Mouse (Mus musculus): Measurements from ENCODE around the gene Nexn. TPM values are rescaled to one million over a fixed set of nuclear protein-coding genes. Genes with fewer than 3 reads are reported as not detected.

The Nexn gene
- total RNA-seq, 1 experiment = 3.1 TPM

DNA sequence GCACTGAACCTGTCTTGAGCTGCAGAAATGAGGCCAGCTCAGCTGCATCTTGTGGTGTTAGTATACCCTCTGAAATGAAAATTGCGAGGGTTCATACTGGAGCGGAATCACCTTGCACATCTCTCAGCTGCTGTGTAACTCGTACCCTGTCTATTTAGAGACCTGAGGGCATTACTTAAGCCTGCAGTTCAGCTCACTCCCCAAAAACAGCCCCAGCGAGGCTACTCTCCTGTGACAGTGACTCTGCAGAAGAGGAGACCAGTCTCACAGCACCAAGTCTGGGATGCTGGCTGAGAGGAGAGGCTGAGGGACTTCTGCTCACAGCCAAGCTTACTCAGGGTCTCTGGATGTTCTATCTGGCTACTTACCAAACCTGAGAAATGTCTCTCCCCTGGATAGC is 39.8 kb upstream of the Nexn start:
- Histone ChIP-seq H3K9me3 (ENCODE audit: control insufficient read depth, insufficient read depth, low read depth, low read length) (no peaks in the 10 kb centered on the region), H3K9ac (ENCODE audit: insufficient read depth, low read depth, low read length, poor library complexity, severe bottlenecking) (no peak overlapping the region), H3K4me3 (ENCODE audit: insufficient read depth in 1 of 2, low read depth in 1 of 2, low read length in 2 of 2, poor library complexity in 1 of 2, severe bottlenecking in 1 of 2) (no peak overlapping the region), H3K36me3 (ENCODE audit: control insufficient read depth, insufficient read depth, low read length, poor library complexity, severe bottlenecking) (peaks cover 9% of the 10 kb centered on the region; the same call in 1 of the 2 replicates), H3K4me1 (ENCODE audit: control insufficient read depth in 2 of 2, insufficient read depth in 2 of 2, low read length in 2 of 2, poor library complexity in 1 of 2) (no peaks in the 10 kb centered on the region), H3K27ac (ENCODE audit: insufficient read depth, low read depth, low read length, poor library complexity, severe bottlenecking) (no peak overlapping the region)
- no peak for TF ChIP-seq ZC3H11A (IDR thresholded peaks at IDR 0.05; ENCODE audit: borderline replicate concordance, low read depth, low read length)
- no peak for TF ChIP-seq ZNF384 (IDR thresholded peaks at IDR 0.05; ENCODE audit: low read depth, low read length)
- TF ChIP-seq CHD2 (IDR thresholded peaks at IDR 0.05; ENCODE audit: low read depth, low read length) = no peak
- TF ChIP-seq HCFC1 (IDR thresholded peaks at IDR 0.05; ENCODE audit: borderline replicate concordance, insufficient read depth, low read length) = no peak
- TF ChIP-seq MAFK (IDR thresholded peaks at IDR 0.05; ENCODE audit: insufficient read depth, low read depth, low read length) = no peak
- in situ Hi-C loops (cut with MboI; ENCODE audit: low sequenced_read_pairs in 2 of 2, unreplicated experiment in 2 of 2) = no loop called here
- DNase-seq (ENCODE audit: low read depth, low spot score) = no peak

DNA sequence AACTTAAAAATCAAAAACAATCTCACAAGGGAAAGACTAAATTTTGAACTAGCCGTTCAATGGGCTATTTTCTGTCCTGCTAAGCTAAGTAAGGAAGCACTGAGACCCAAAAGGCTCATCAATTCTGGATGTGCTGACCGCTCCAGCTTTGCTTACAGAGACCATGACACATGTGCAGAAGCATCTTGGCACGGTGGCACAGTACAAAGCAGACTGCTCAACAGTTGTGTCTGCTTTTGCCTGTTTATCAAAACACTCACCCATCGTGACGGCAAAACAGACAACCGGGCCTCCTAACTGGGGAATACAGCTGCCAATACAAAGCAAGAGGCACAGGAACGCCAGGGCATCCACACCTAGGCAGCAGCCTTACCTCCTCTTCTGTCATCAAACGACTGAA is 38.9 kb upstream of the Nexn start:
- Histone ChIP-seq H3K36me3 (ENCODE audit: control insufficient read depth, insufficient read depth, low read length, poor library complexity, severe bottlenecking) (peaks cover 11% of the 10 kb centered on the region; the same call in 1 of the 2 replicates), H3K27ac (ENCODE audit: insufficient read depth, low read depth, low read length, poor library complexity, severe bottlenecking) (no peak overlapping the region), H3K9ac (ENCODE audit: insufficient read depth, low read depth, low read length, poor library complexity, severe bottlenecking) (no peak overlapping the region), H3K4me3 (ENCODE audit: insufficient read depth in 1 of 2, low read depth in 1 of 2, low read length in 2 of 2, poor library complexity in 1 of 2, severe bottlenecking in 1 of 2) (no peak overlapping the region), H3K4me1 (ENCODE audit: control insufficient read depth in 2 of 2, insufficient read depth in 2 of 2, low read length in 2 of 2, poor library complexity in 1 of 2) (no peaks in the 10 kb centered on the region), H3K9me3 (ENCODE audit: control insufficient read depth, insufficient read depth, low read depth, low read length) (no peaks in the 10 kb centered on the region)
- DNase-seq (ENCODE audit: low read depth, low spot score) = no peak
- TF ChIP-seq HCFC1 (IDR thresholded peaks at IDR 0.05; ENCODE audit: borderline replicate concordance, insufficient read depth, low read length) = no peak
- TF ChIP-seq ZC3H11A (IDR thresholded peaks at IDR 0.05; ENCODE audit: borderline replicate concordance, low read depth, low read length) = no peak
- no peak for TF ChIP-seq CHD2 (IDR thresholded peaks at IDR 0.05; ENCODE audit: low read depth, low read length)
- TF ChIP-seq MAFK (IDR thresholded peaks at IDR 0.05; ENCODE audit: insufficient read depth, low read depth, low read length) = no peak
- no peak for TF ChIP-seq ZNF384 (IDR thresholded peaks at IDR 0.05; ENCODE audit: low read depth, low read length)
- in situ Hi-C loops (cut with MboI; ENCODE audit: low sequenced_read_pairs in 2 of 2, unreplicated experiment in 2 of 2) = no loop called here

DNA sequence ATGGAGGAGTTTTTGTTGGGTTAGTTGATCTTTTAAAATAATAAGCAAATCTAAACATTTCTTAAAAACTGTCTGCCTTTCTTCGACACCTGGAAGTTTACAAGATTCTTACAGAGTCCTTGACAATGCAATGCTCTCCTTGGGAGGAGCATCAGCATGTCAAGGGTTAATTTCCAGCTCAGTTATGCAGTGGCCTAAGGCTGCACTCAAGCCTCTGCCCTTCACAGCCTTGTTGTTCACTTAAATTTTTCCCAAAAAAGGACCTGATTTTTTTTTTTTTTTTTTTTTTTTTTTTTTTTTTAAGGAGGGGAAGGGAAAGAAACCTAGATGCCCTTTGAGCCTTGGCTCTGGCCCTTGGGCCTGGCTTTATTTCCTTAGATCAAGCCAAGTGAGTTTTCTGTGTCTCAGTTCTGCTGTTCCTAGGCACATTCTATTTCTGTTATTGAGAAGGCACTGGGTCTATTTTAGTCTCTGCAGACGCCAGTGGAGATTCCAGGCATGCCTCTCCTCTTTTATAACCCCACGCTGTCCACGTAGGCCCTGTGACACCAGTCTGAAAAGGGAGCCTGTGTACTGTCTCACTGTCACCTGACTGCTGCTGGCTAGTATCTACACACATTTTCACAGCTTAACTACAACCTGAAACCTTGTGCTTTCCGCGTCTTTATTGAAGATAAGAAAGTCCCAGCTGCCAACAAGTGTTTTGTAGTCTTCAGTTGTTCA is 38.1 kb upstream of the Nexn start:
- no peak overlapping the region for H3K4me3 ChIP-seq (ENCODE audit: insufficient read depth in 1 of 2, low read depth in 1 of 2, low read length in 2 of 2, poor library complexity in 1 of 2, severe bottlenecking in 1 of 2)
- no peaks in the 10 kb centered on the region for H3K9me3 ChIP-seq (ENCODE audit: control insufficient read depth, insufficient read depth, low read depth, low read length)
- TF ChIP-seq CHD2 (IDR thresholded peaks at IDR 0.05; ENCODE audit: low read depth, low read length) = no peak
- no peak for TF ChIP-seq MAFK (IDR thresholded peaks at IDR 0.05; ENCODE audit: insufficient read depth, low read depth, low read length)
- peak; percentile 72 for TF ChIP-seq ZNF384 (IDR thresholded peaks at IDR 0.05; ENCODE audit: low read depth, low read length)
- TF ChIP-seq HCFC1 (IDR thresholded peaks at IDR 0.05; ENCODE audit: borderline replicate concordance, insufficient read depth, low read length) = no peak
- no peak for TF ChIP-seq ZC3H11A (IDR thresholded peaks at IDR 0.05; ENCODE audit: borderline replicate concordance, low read depth, low read length)
- no peak for DNase-seq (ENCODE audit: low read depth, low spot score)
- no peak overlapping the region for H3K27ac ChIP-seq (ENCODE audit: insufficient read depth, low read depth, low read length, poor library complexity, severe bottlenecking)
- peaks cover 13% of the 10 kb centered on the region; the same call in 1 of the 2 replicates for H3K36me3 ChIP-seq (ENCODE audit: control insufficient read depth, insufficient read depth, low read length, poor library complexity, severe bottlenecking)
- in situ Hi-C loops (cut with MboI; ENCODE audit: low sequenced_read_pairs in 2 of 2, unreplicated experiment in 2 of 2) = no loop called here
- H3K9ac ChIP-seq (ENCODE audit: insufficient read depth, low read depth, low read length, poor library complexity, severe bottlenecking) = no peak overlapping the region
- H3K4me1 ChIP-seq (ENCODE audit: control insufficient read depth in 2 of 2, insufficient read depth in 2 of 2, low read length in 2 of 2, poor library complexity in 1 of 2) = no peaks in the 10 kb centered on the region

DNA sequence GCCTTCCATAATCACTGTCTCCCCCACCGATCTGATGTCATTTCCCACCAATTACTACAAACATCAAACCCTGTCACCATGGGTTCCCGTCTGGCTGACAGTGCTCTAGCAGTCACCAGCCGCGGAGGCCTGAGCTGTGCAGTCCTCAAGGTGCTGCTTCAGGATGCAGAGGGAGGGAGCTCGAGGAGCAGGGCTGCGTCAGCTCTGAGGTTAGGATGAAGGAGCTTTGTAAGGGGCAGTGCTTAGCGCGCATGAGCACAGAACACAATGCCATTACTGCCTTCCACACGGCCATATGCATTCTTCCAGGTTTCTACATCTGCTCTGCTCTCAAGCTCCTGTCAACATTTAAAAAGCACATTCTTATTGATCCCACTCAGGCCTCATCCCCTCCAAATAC is 36.8 kb upstream of the Nexn start:
- no peaks in the 10 kb centered on the region for H3K4me1 ChIP-seq (ENCODE audit: control insufficient read depth in 2 of 2, insufficient read depth in 2 of 2, low read length in 2 of 2, poor library complexity in 1 of 2)
- TF ChIP-seq ZC3H11A (IDR thresholded peaks at IDR 0.05; ENCODE audit: borderline replicate concordance, low read depth, low read length) = no peak
- TF ChIP-seq CHD2 (IDR thresholded peaks at IDR 0.05; ENCODE audit: low read depth, low read length) = no peak
- TF ChIP-seq MAFK (IDR thresholded peaks at IDR 0.05; ENCODE audit: insufficient read depth, low read depth, low read length) = no peak
- TF ChIP-seq ZNF384 (IDR thresholded peaks at IDR 0.05; ENCODE audit: low read depth, low read length) = no peak
- no peak for TF ChIP-seq HCFC1 (IDR thresholded peaks at IDR 0.05; ENCODE audit: borderline replicate concordance, insufficient read depth, low read length)
- in situ Hi-C loops (cut with MboI; ENCODE audit: low sequenced_read_pairs in 2 of 2, unreplicated experiment in 2 of 2) = no loop called here
- no peak overlapping the region for H3K27ac ChIP-seq (ENCODE audit: insufficient read depth, low read depth, low read length, poor library complexity, severe bottlenecking)
- H3K9ac ChIP-seq (ENCODE audit: insufficient read depth, low read depth, low read length, poor library complexity, severe bottlenecking) = no peak overlapping the region
- no peak overlapping the region for H3K4me3 ChIP-seq (ENCODE audit: insufficient read depth in 1 of 2, low read depth in 1 of 2, low read length in 2 of 2, poor library complexity in 1 of 2, severe bottlenecking in 1 of 2)
- DNase-seq (ENCODE audit: low read depth, low spot score) = no peak
- H3K36me3 ChIP-seq (ENCODE audit: control insufficient read depth, insufficient read depth, low read length, poor library complexity, severe bottlenecking) = peaks cover 13% of the 10 kb centered on the region; the same call in 1 of the 2 replicates
- no peaks in the 10 kb centered on the region for H3K9me3 ChIP-seq (ENCODE audit: control insufficient read depth, insufficient read depth, low read depth, low read length)

Measured in ES-E14 (cell line).